Mouse (Mus musculus) CD4-positive, CD25-positive, alpha-beta regulatory T cell (primary cell): ENCODE measurements around the gene Kcng4. TPM values are rescaled to one million over a fixed set of nuclear protein-coding genes. Genes with fewer than 3 reads are reported as not detected.

ENCODE experiments used
- polyA plus RNA-seq: library from polyadenylated mRNA; unstranded; fragments of 100-300 nt; shearing (Covaris generic); gene quantifications from one replicate; pipeline ENCODE4 v1.2.1, GENCODE M21; 2017

Kcng4 gene
- not detected for polyA plus RNA-seq

DNA sequence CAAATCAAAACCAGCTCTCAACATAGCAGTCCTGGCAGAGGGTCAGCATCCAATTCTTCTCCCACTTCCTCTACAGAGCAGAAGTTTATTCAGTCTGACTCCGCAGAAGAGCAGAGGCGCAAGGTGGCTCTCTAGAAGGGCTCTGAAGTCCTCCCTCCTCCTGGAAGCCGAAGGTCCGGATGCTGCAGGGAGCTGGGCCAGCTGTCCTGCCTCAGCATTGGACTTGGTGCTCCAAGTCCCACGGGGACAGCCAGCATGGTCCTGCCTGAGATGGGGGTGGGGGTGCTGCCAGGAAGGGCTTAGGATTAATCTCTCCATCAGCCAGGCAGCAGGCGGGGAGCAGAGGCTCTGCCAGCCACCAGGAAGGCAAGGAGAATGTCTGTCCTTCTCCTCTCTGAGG, at the start of gene Kcng4:
Gene Kcng4, minus strand, starts transcription at position 303 of the 400 bp plus-strand sequence.

DNA sequence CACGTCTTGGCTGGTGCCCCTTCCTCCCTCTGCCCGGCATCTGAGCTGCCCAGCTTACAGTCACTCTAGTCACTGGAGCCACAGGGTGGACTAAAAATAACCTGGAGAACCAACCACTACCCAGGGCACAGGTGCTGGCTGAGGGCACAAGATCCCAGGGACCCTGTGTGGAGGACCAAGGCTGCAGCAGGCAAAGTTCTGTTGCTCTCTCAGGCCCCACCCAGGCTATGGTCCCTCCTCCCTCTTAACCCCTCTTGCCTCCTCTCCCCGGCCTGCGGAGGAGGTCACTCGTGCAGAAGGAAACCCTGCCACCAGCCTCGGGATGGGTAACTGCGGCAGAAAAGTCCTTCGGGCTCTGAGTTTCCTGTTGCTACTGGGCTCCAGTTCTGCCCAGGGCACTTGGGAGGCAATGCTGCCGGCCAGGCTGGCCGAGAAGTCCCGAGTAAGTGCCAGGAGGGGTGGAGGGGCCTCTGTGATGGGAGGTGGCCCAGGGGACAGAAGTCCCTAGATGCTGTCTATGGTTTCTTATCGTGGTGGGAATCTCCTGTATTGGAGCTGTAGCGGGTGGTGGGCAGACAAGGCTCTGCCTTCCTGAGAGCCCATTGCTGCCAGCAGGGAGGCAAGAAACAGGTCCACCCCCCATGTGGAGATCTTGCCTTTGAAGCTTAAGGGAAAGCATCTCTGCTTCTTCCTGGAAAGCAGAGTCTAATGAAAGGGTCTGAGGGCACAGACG, 30.9 kb upstream of the Kcng4 start, which contains the start of gene Wfdc1:
Gene Wfdc1, plus strand, starts transcription at position 147 of the 733 bp plus-strand sequence.

DNA sequence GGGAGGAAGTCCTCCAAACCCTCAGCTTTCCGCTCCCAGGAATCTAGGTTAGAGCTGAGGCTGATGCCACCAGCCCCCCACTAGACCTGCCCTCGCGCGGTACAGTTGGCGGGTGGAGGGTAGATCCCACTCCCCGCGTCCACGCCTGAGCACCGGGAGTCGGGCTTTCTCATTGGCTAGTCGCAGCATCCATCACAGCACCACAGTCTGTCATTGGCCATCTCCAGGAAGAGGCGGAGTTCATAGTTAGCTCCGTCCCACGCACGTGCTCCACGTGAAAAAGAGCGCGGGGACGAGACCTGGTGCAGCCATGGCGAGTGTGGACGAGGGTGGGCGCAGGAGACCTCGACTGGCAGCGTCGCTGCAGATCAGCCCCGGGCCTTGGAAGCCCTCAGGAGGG, 23.0 kb downstream of the Kcng4 start, which contains the start of gene Adad2:
Gene Adad2, plus strand, starts transcription at position 277 of the 400 bp plus-strand sequence.

DNA sequence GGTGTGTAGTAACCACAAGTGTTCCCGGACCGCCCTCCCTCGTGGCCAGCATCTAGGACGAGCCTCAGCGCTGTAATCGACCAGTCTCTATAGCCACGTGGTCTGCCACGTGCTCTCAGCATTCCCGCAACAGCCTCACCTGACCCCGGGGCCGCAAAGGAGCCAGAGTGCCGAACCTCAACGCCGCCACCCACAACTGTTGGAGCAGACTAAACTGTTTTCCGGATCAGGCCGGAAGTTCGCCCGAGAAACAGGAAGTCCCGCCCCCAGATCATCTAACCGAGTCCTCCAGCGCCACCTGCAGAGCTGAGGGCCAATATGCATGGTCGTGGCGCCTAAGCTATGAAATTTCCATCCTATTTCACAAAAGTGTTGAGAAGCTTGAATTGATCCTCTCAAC, 30.5 kb downstream of the Kcng4 start, which contains the start of gene Taf1c:
Gene Taf1c, minus strand, starts transcription at position 227 of the 400 bp plus-strand sequence.

DNA sequence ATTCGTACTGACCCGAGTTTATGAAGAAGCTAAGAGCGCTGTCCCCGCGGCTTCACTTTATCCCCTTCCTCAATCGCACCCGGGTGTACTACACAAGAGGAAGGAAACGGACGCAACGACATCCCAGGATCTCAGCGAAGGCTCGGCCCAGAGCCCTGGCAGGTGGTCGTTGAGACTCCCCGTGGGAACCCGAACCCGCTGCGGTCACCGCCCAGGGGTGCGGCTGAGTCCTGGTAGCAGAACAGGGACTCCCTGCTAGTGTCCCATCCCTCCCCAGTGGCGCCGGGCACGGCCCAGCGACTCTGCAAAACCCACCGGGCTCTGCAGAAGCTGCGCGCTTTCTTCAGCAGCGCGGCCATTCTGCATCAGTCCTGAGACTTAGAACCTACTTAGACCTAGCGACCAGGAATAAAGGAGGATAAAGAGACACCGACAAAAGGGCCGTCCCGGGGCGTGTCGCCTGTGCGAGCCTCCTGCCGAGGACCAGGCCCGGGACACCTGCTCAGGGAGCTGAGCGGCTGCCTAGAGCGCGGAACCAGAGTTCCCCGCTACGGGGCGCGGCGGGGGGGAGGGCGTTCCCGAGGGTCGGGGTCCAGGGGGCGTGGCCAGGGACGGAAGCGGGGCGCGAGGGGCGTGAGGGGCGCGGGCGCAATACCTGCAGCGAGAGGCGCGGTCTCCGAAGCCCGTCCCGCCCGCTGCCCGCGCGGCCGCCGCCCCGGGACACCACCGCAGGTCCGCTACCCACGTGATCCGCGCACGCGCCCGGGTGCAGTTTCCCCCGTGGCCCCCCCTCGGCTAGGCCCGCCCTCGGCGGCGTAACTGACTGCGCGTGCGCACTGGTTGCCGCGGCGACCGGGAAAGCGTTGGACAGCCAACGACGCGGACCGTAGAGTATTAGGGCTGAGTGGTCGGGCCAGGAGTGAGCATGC, 60.8 kb downstream of the Kcng4 start, which contains the start of the genes Hsdl1 and Dnaaf1:
Gene Hsdl1, minus strand, starts transcription at position 747 of the 929 bp plus-strand sequence.
Gene Dnaaf1, plus strand, starts transcription at position 799 of the 929 bp plus-strand sequence.

Other genes with a start within 250 kb of the Kcng4 start
- 32.5 TPM for gene Mlycd, start 240.8 kb downstream of the Kcng4 start, polyA plus RNA-seq
- 35.2 TPM for gene Osgin1, start 201.6 kb downstream of the Kcng4 start, polyA plus RNA-seq
- gene Necab2, start 189.0 kb downstream of the Kcng4 start, polyA plus RNA-seq, result not detected
- not detected for gene Slc38a8, start 134.0 kb downstream of the Kcng4 start, polyA plus RNA-seq
- 85.7 TPM for gene Mbtps1, start 76.9 kb downstream of the Kcng4 start, polyA plus RNA-seq
- gene Hsdl1, start 60.5 kb downstream of the Kcng4 start, polyA plus RNA-seq, result 141 TPM
- not detected for gene Dnaaf1, start 60.4 kb downstream of the Kcng4 start, polyA plus RNA-seq
- 31.5 TPM for gene Taf1c, start 30.5 kb downstream of the Kcng4 start, polyA plus RNA-seq
- gene Adad2, start 22.9 kb downstream of the Kcng4 start, polyA plus RNA-seq, result not detected
- not detected for gene Wfdc1, start 30.7 kb upstream of the Kcng4 start, polyA plus RNA-seq
- not detected for gene Atp2c2, start 64.3 kb upstream of the Kcng4 start, polyA plus RNA-seq
- gene Tldc1, start 142.7 kb upstream of the Kcng4 start, polyA plus RNA-seq, result 11.0 TPM
- gene Cotl1, start 204.9 kb upstream of the Kcng4 start, polyA plus RNA-seq, result 400 TPM
- gene Klhl36, start 226.6 kb upstream of the Kcng4 start, polyA plus RNA-seq, result 26.5 TPM